Mouse (Mus musculus): Measurements from ENCODE around the gene Gm33543. TPM values are rescaled to one million over a fixed set of nuclear protein-coding genes. Genes with fewer than 3 reads are reported as not detected.

The Gm33543 gene
- total RNA-seq, 2 experiments from 2014 or later = 2.0 to 2.7 TPM

DNA sequence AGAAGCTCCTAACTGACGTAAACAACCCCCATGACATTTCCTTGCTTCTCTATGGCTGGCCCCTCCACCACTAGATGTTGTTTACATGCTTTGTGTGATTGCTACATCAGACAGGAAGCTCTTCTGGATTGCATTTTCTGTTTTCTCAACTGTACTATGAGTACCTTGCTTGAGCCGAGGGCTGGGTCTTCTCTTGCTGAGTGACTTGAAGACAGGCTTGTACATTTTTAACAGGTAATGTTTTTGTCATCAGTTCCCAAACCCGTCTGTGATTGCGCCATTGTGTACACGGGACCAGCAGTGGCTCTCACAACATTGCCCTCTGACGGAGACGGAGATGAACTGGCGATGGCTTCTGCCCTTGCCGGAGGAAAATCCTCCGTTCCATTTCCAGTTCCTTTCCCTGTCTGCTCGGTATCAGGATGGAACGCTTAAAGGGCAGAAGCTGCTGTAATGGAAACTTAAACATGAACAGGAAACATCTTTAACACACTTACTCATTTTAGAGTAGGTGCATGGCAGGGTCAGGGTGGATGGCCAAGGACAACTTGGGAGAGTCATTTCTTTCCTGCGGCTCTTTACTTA is 62.8 kb downstream of the Gm33543 start:
- peak; percentile 28 to 33 for DNase-seq
- intact Hi-C loops (cut with DNase I) = loop anchor here (5.0 kb wide), 1 partner anchor 68 kb away; no protein-coding TSS in a partner anchor

DNA sequence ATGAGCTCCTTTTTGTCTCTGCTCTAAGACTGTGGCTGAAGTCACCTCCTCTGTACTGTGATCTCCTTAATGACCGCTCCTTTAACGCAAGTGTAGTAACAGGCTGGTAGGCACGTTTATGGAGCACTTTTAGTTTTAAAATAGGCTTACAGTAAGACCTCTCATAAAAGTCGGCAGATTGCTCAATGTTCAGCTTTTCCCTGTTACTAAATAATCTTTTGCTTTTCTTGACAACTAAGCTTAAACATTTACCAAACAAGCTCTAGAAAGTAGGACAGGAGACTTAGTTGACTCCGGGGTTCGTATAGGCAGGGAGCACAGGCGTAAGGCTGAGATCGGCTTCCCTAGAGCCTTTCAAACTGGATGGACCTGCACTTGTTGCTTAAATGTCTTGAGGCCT is 64.1 kb downstream of the Gm33543 start:
- intact Hi-C loops (cut with DNase I) = loop anchor here (5.0 kb wide), 1 partner anchor 66 kb away; no protein-coding TSS in a partner anchor
- DNase-seq = no peak

GRCm38 (mm10) chr10:95777701-95778320 is 64.9 kb downstream of the Gm33543 start:
- intact Hi-C loops (cut with DNase I) = loop anchor here (5.0 kb wide), 1 partner anchor 66 kb away; no protein-coding TSS in a partner anchor
- DNase-seq = no peak

DNA sequence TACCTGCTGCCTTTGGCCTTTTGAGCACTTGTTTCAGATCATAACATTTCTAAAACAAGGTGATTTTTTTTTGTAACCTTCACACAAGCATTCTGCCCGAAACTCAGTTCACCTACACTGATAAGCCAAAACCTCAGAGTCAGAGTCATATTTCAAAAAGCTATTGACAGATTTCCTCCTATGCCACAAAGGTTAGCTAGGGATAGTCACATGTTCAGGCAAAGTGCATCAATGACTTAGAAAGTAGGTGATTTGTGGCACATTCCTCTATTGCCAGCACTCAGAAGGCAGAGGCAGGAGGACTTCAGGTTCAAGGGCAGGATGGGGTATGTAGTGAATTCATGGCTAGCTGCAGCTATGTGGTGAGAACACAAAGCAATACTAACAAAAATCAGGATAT is 65.7 kb downstream of the Gm33543 start:
- no peak for DNase-seq
- intact Hi-C loops (cut with DNase I) = loop anchor here (5.0 kb wide), 1 partner anchor 65 kb away; no protein-coding TSS in a partner anchor

- intact Hi-C loops (cut with DNase I) = loop anchor here (2.0 to 5.0 kb wide), 5 partner anchors 48 to 128 kb away; no protein-coding TSS in a partner anchor
- peak in 1 of 2 experiments; percentile 22 for DNase-seq
Observed at GRCm38 (mm10) chr10:95774856-95775255, 67.9 kb downstream of the Gm33543 start.

- peak; percentile 29 to 47 for DNase-seq
- intact Hi-C loops (cut with DNase I) = loop anchor here (2.0 to 5.0 kb wide), 4 partner anchors 47 to 127 kb away; no protein-coding TSS in a partner anchor
Observed at GRCm38 (mm10) chr10:95774001-95774628, 68.6 kb downstream of the Gm33543 start.

Other genes with a start within 250 kb of the Gm33543 start
- gene Anapc15-ps, start 169.5 kb downstream of the Gm33543 start, total RNA-seq (2021) = not detected
- gene Eea1, start 97.7 kb upstream of the Gm33543 start, total RNA-seq (2021) = 10 to 100 TPM; 31.4 to 36.0 TPM

All from heart, postnatal 36 days (tissue).